Mouse (Mus musculus) embryonic fibroblast, embryonic 13.5 days (primary cell): ENCODE measurements around the gene Trmt2a. TPM values are rescaled to one million over a fixed set of nuclear protein-coding genes. Genes with fewer than 3 reads are reported as not detected.

Experiments used
- H3K27ac ChIP-seq: 2 replicates; pipeline ENCODE4 v1.5.1; 2012; ENCODE audit warnings: low read length, control low read depth, inconsistent platforms; ENCODE audit not compliant: insufficient read depth
- H3K4me1 ChIP-seq: 2 replicates; pipeline ENCODE4 v1.6.1; 2011; ENCODE audit warnings: low read length; ENCODE audit not compliant: control insufficient read depth, insufficient read depth
- H3K4me3 ChIP-seq: 2 replicates; pipeline ENCODE4 v1.5.1; 2011; ENCODE audit warnings: mild to moderate bottlenecking, control low read depth, low read length; ENCODE audit not compliant: insufficient read depth
- CTCF ChIP-seq: IDR thresholded peaks from 2 replicates; pipeline ENCODE4 v1.5.1; 2011; ENCODE audit warnings: mild to moderate bottlenecking, control low read depth, low read length, moderate library complexity, borderline replicate concordance; ENCODE audit not compliant: insufficient read depth
- POLR2A ChIP-seq: IDR thresholded peaks from 2 replicates; pipeline ENCODE4 v1.6.1; 2011; ENCODE audit warnings: low read depth, mild to moderate bottlenecking, control low read depth, low read length, moderate library complexity
- polyA plus RNA-seq: library from polyadenylated mRNA; stranded (reverse); fragments of >200 nt; gene quantifications from 2 replicates; pipeline ENCODE4 v1.2.4, GENCODE M21; 2011; ENCODE audit warnings: low read depth; ENCODE audit not compliant: missing spikeins, insufficient read length

Gene Trmt2a
- polyA plus RNA-seq, 1 experiment, result 58.9 TPM

DNA sequence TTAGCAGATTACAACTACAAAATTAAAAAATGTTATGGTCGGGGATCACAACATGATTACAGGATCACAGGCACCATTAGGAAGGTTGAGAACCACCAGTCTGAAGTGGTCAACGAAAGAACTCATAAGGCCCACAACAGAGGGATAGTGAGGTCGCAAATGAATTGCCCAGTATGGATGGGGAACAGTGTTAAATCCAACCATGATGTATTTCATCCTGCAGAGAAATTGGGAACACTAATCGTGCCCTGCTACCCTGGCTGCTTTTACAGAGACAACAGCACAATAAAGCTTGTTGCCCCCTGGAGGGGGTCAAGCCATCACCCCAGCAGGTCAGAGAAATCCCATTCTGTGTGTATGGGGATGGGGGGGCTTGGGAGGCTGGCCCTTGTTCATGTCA, 1.8 kb downstream of the Trmt2a start:
- Histone ChIP-seq H3K27ac (no peak overlapping the region), H3K4me1 (peaks cover 9% of the 10 kb centered on the region; the same call in 1 of the 2 replicates), H3K4me3 (peak overlapping the region; percentile 63)
- TF ChIP-seq CTCF (no peak), POLR2A (no peak)

DNA sequence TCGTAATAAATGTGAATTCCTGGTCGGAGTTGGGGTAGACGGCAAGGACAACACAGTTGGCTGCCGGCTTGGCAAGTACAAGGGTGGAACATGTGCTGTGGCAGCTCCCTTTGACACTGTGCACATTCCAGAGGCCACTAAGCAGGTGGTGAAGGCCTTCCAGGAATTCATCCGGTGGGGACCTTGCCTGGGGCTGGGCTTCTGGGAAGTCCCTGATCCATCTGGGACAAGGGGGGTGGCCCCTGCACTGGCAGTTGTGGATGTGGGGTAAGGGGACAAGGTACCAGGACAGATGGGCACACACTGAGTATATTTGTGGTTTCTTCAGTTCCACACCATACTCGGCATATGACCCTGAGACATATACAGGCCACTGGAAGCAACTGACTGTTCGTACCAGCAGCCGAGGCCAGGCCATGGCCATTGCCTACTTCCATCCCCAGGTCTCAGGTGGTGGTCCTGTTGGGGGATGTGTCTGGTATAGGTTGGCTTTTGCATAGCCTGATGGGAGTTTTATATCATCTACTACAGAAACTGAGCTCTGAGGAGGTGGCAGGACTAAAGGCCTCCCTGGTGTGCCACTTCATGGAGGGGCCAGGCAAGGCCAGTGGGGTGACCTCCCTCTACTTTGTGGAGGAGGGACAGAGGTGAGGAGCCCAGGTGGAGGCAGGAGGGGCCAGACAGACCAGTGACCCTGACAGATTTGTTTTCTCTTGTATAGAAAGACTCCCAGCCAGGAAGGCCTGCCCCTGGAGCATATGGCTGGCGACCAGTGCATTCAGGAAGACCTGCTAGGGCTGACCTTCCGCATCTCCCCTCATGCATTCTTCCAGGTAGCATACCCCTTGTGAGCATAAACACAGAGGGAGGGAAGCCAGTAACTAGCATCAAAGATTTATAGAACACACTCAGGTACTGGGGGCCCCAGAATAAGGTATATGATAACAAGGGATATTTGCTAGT, 2.6 kb downstream of the Trmt2a start:
- no peak overlapping the region for H3K4me3 ChIP-seq
- TF ChIP-seq POLR2A (no peak), CTCF (no peak)
- H3K27ac ChIP-seq, result no peak overlapping the region
- H3K4me1 ChIP-seq, result peaks cover 9% of the 10 kb centered on the region; the same call in 1 of the 2 replicates

DNA sequence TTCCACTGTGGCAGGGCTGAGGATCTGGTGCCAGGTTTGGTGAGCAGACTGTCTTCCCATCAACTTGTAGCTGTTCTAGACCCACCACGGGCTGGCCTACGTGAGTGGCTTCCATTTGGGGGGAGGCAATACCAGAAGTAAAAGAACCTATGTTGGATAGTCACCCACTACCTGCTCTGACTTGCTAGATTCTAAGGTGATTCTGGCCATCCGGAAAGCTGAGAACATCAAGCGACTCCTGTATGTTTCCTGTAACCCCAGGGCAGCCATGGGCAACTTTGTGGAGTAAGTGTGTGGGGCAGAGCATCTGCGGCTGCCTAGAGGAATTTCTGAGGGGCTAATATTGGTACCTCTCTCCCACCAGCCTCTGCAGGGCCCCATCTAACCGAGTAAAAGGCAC, 4.3 kb downstream of the Trmt2a start:
- TF ChIP-seq CTCF (no peak), POLR2A (no peak)
- Histone ChIP-seq H3K4me3 (no peak overlapping the region), H3K4me1 (peaks cover 6% of the 10 kb centered on the region; the same call in 1 of the 2 replicates), H3K27ac (no peak overlapping the region)

DNA sequence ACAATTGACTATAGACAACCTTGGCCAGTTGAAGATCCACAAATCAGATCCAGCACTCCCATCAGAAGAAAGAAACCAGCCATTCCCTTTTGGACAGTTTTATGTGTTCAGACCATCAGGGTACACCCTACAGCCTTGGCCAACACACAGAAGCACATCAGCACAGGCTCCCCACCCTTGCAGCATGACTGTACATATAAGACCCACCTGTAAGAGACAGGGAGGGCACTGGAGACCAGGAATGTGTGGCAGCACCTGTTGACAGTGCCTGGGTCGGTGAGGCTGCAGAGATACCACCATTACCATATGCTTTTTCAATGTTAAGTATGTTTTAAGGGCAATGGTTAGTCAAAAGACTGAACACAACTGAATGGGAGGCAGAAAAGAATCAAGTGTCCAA, 5.4 kb downstream of the Trmt2a start:
- Histone ChIP-seq H3K4me1 (peaks cover 6% of the 10 kb centered on the region; the same call in 1 of the 2 replicates), H3K4me3 (no peak overlapping the region), H3K27ac (no peak overlapping the region)
- no peak for TF ChIP-seq POLR2A
- TF ChIP-seq CTCF, result no peak

DNA sequence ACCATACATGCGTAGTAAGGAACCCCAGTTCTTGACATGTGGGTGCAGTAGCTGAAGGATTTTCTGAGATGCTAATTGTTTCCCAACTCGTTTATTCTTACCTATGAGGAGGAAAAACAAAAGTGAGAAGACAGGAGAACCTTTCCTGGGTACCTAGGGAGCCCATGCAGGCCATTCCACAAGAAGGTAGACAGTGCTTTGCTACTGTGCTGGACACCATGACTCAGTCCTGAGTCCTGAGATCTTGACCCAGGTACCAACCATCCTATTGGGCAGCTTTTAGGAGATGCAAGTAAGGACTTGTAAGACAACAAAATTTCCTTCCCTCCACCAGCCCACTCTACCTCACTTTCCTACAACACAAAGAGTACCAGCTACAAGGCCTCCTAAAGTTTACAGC, 9.7 kb downstream of the Trmt2a start, which contains the start of gene Gm49776:
Gene Gm49776 (minus strand): TSS at position 101 of the 400 bp plus-strand sequence.
- H3K4me3 ChIP-seq, result no peak within 1 kb of the TSS
- no peak for TF ChIP-seq CTCF
- TF ChIP-seq POLR2A, result no peak
- H3K27ac ChIP-seq, result no peak within 1 kb of the TSS
- H3K4me1 ChIP-seq, result no peaks in the 10 kb centered on the region

DNA sequence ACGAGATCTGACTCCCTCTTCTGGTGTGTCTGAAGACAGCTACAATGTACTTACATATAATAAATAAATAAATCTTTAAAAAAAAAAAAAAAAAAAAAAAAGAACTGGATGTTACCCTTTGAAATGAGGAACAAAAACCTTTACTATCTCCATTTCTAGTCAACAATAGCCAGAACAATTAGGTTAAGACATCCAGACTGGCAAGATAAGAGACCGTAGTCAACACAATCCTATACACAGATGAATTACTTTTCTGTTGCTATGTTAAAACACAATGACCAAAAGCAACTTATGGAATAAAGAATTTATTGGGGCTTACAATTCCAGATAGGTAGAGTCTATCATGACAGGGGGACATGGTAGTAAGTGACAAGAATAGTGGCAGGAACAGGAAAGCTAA, 16.5 kb downstream of the Trmt2a start:
- no peak overlapping the region for H3K27ac ChIP-seq
- TF ChIP-seq POLR2A (no peak), CTCF (no peak)

DNA sequence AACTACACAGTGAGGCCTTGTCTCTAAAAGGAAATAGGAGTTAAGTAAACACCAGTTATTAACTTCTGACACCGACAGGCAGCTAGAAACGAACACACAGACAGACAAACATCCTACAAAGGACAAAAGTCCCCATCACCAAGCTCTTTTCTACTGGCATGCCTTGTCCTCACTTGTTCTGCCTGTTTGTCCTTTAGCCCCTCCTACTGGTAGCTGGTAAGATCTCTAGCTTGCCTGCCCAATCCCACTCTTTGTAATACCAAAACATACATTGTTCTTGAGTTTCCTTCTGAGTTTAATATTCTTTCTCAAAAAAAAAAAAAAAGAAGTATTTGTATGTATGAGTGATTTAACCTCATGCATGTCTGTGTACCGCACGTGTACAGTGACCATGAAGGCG, 19.7 kb downstream of the Trmt2a start:
- no peak for TF ChIP-seq CTCF
- TF ChIP-seq POLR2A, result no peak
- H3K4me3 ChIP-seq, result no peak overlapping the region
- H3K4me1 ChIP-seq, result no peaks in the 10 kb centered on the region
- H3K27ac ChIP-seq, result no peak overlapping the region

More for the DNA sequence above, 16.5 kb downstream of the Trmt2a start:
- no peak overlapping the region for H3K4me3 ChIP-seq
- H3K4me1 ChIP-seq, result no peaks in the 10 kb centered on the region

DNA sequence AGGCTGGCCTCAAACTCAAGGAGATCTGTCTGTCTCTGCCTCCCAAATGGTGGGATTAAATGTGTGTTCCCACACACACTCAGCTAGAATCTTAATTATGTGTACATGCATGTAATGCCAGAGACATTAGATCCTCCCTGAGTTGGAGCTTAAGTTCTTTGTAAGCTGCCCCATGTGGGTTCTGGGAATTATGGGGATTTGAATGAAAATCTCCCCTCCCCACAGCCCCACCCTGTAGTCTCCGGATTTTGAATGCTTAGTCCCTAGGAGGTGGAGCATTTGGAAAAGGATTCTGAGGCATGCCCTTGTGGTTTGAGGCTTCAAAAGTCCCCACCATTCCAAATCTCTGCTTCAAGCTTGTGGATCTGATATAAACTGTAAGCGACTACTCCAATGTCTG, 26.7 kb downstream of the Trmt2a start:
- Histone ChIP-seq H3K27ac (no peak overlapping the region), H3K4me1 (no peaks in the 10 kb centered on the region), H3K4me3 (no peak overlapping the region)
- TF ChIP-seq CTCF (no peak), POLR2A (no peak)

DNA sequence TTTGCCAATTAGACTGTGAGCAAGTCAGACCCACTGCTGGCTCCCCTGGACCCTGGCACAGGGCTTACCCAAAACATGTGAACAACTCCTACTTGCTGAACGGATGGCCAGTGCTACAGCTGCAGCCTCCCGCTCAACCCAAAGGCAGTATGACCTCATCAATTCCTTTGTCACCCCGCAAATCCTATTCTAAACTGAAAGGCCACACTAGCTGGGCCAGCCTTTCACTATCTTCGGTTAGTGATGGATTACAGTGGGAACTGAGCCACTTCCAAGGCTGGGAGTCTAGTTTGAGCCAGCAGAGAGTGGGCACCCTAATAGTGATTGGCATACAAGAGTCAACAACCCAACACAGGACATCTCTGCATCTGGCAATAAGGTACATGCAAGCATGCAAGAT, 39.7 kb downstream of the Trmt2a start:
- Histone ChIP-seq H3K4me3 (peak overlapping the region; percentile 98), H3K4me1 (peaks cover 4% of the 10 kb centered on the region; the same call in 1 of the 2 replicates), H3K27ac (peak overlapping the region; percentile 58)
- TF ChIP-seq CTCF, result no peak
- no peak for TF ChIP-seq POLR2A

DNA sequence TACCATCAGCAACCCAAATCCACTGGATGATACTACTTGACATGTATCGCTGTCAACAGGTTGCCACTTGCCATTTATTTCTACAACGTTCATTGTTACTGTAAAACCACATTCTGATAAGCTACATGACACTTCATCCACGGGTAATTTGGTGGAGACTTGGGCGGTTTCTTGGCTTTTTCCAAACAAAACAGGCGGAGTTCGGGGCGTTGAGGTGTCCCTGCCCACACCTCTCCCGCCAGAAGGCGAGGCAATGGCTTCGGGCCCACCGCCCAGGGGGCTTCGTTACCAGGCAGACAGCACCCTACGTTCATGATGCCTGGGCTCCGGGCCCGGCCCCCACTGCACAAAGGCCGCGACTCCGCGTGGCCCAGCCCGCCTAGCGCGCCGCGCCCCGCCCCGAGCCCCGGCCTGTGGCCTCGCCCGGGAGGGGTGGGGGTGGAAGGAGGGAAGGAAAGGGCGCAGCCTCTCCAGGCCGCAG, 40.1 kb downstream of the Trmt2a start:
- H3K27ac ChIP-seq, result peak overlapping the region; percentile 58
- peaks cover 4% of the 10 kb centered on the region; the same call in 1 of the 2 replicates for H3K4me1 ChIP-seq
- H3K4me3 ChIP-seq, result peak overlapping the region; percentile 98
- no peak for TF ChIP-seq CTCF
- TF ChIP-seq POLR2A, result peak; percentile 54
